Mouse (Mus musculus) adrenal gland, postnatal 25 days (tissue): Measurements from ENCODE around the gene Ccdc27. TPM values are rescaled to one million over a fixed set of nuclear protein-coding genes. Genes with fewer than 3 reads are reported as not detected.

Source experiments
- total RNA-seq: library from RNA; stranded (reverse); gene quantifications from 2 replicates; pipeline ENCODE4 v1.2.3, GENCODE M21; 2021

The Ccdc27 gene
- total RNA-seq, 1 experiment from 2014 or later = not detected

Other genes starting within 250 kb of the Ccdc27 start
- gene A430005L14Rik, start 85.4 kb downstream of the Ccdc27 start, total RNA-seq = 21.1 and 21.2 TPM in 2 replicates
- 3.8 and 9.4 TPM in 2 replicates for gene Dffb, start 67.6 kb downstream of the Ccdc27 start, total RNA-seq
- 29.1 and 31.1 TPM in 2 replicates for gene Cep104, start 67.5 kb downstream of the Ccdc27 start, total RNA-seq
- 54.7 and 56.0 TPM in 2 replicates for gene Lrrc47, start 30.9 kb downstream of the Ccdc27 start, total RNA-seq
- gene Smim1, start 16.4 kb downstream of the Ccdc27 start, total RNA-seq = 31.3 and 64.1 TPM in 2 replicates
- gene Trp73, start 97.5 kb upstream of the Ccdc27 start, total RNA-seq = not detected in 2 replicates
- gene Wrap73, start 99.7 kb upstream of the Ccdc27 start, total RNA-seq = 16.1 and 21.1 TPM in 2 replicates
- gene Tprgl, start 118.0 kb upstream of the Ccdc27 start, total RNA-seq = 143 and 163 TPM in 2 replicates
- gene Megf6, start 128.1 kb upstream of the Ccdc27 start, total RNA-seq = 1.9 and 2.2 TPM in 2 replicates